Mouse (Mus musculus) midbrain, embryonic 15.5 days (tissue): Measurements from ENCODE around the gene Epb41l5. TPM values are rescaled to one million over a fixed set of nuclear protein-coding genes. Genes with fewer than 3 reads are reported as not detected.

Experiments used
- ATAC-seq: fragments of 200-750 bp; cut with Nextera tagmentation; replicated peaks from 2 replicates; pipeline ENCODE4 v1.8.0; 2017; ENCODE audit warnings: moderate TSS enrichment
- H3K27ac ChIP-seq: fragments of 300-500 bp; sonication (generic); 2 replicates; pipeline ENCODE4 v1.5.1; 2015; ENCODE audit warnings: mild to moderate bottlenecking, inconsistent platforms
- H3K27me3 ChIP-seq: fragments of 300-500 bp; sonication (generic); replicated peaks from 2 replicates; pipeline ENCODE4 v1.6.1; 2015; ENCODE audit warnings: inconsistent platforms
- H3K36me3 ChIP-seq: fragments of 300-500 bp; sonication (generic); replicated peaks from 2 replicates; pipeline ENCODE4 v1.6.1; 2015; ENCODE audit warnings: inconsistent platforms
- H3K4me1 ChIP-seq: fragments of 300-500 bp; sonication (generic); 2 replicates; pipeline ENCODE4 v1.6.1; 2015; ENCODE audit warnings: inconsistent platforms
- H3K4me2 ChIP-seq: fragments of 300-500 bp; sonication (generic); 2 replicates; pipeline ENCODE4 v1.6.1; 2015; ENCODE audit warnings: inconsistent platforms, mild to moderate bottlenecking, moderate library complexity
- H3K4me3 ChIP-seq: fragments of 300-500 bp; sonication (generic); 2 replicates; pipeline ENCODE4 v1.5.1; 2015; ENCODE audit warnings: mild to moderate bottlenecking, inconsistent platforms
- H3K9ac ChIP-seq: fragments of 300-500 bp; sonication (generic); 2 replicates; pipeline ENCODE4 v1.6.1; 2015; ENCODE audit warnings: mild to moderate bottlenecking, inconsistent platforms
- H3K9me3 ChIP-seq: fragments of 300-500 bp; sonication (generic); 2 replicates; pipeline ENCODE4 v1.6.1; 2016; ENCODE audit warnings: inconsistent platforms
- WGBS: fragments of 180-500 bp; shearing (Covaris S2); methylation state at CpG from one replicate; pipeline ENCODE4 v1.1.7; 2015; ENCODE audit warnings: mixed read lengths; 5-methylcytosine and 5-hydroxymethylcytosine counted together
- polyA plus RNA-seq: library from polyadenylated mRNA; unstranded; fragments of >200 nt; fragmentation: Nextera tagmentation; extraction: Ambion mirVana; gene quantifications from 2 replicates; pipeline ENCODE4 v1.2.1, GENCODE M21; 2015

The Epb41l5 gene
- polyA plus RNA-seq, 1 experiment from 2014 or later, result 20.2 TPM

- Histone ChIP-seq H3K9ac (no peak overlapping the region), H3K9me3 (no peaks in the 10 kb centered on the region), H3K27me3 (no peaks in the 10 kb centered on the region), H3K4me1 (no peaks in the 10 kb centered on the region), H3K4me3 (no peak overlapping the region), H3K36me3 (no peaks in the 10 kb centered on the region; the same call in 1 of the 2 replicates), H3K4me2 (no peak overlapping the region), H3K27ac (no peak overlapping the region)
- 95% methylated on average over 2 of the region's 2 CpGs for WGBS
- no peak for ATAC-seq
These were observed 63.8 kb downstream of the Epb41l5 start for GRCm38 (mm10) chr1:119584974-119585373.

- Histone ChIP-seq H3K27ac (no peak overlapping the region), H3K4me3 (no peak overlapping the region), H3K27me3 (no peaks in the 10 kb centered on the region), H3K4me1 (no peaks in the 10 kb centered on the region), H3K9ac (no peak overlapping the region), H3K4me2 (no peak overlapping the region), H3K36me3 (no peaks in the 10 kb centered on the region), H3K9me3 (no peaks in the 10 kb centered on the region)
- 68% methylated on average over 1 of the region's 1 CpGs for WGBS
- ATAC-seq, result no peak
These were observed 78.7 kb downstream of the Epb41l5 start for GRCm38 (mm10) chr1:119570134-119570533.

- no peak for ATAC-seq
- no peak overlapping the region for H3K9ac ChIP-seq
- no peak overlapping the region for H3K4me3 ChIP-seq
- H3K27me3 ChIP-seq, result no peaks in the 10 kb centered on the region
- H3K36me3 ChIP-seq, result no peaks in the 10 kb centered on the region
- H3K27ac ChIP-seq, result no peak overlapping the region
- WGBS, result 96% methylated on average over 4 of the region's 4 CpGs
- no peaks in the 10 kb centered on the region for H3K9me3 ChIP-seq
- no peak overlapping the region for H3K4me2 ChIP-seq
- H3K4me1 ChIP-seq, result no peaks in the 10 kb centered on the region
These were observed 83.3 kb downstream of the Epb41l5 start for GRCm38 (mm10) chr1:119565531-119565930.

- no peaks in the 10 kb centered on the region for H3K27me3 ChIP-seq
- no peak overlapping the region for H3K9ac ChIP-seq
- no peak overlapping the region for H3K4me3 ChIP-seq
- no peak overlapping the region for H3K4me2 ChIP-seq
- H3K4me1 ChIP-seq, result no peaks in the 10 kb centered on the region
- no peaks in the 10 kb centered on the region for H3K36me3 ChIP-seq
- no peaks in the 10 kb centered on the region for H3K9me3 ChIP-seq
- H3K27ac ChIP-seq, result no peak overlapping the region
- ATAC-seq, result no peak
- WGBS, result 75% methylated on average over 4 of the region's 4 CpGs
These were observed 91.0 kb downstream of the Epb41l5 start for GRCm38 (mm10) chr1:119557641-119558395.

- no peak for ATAC-seq
- H3K4me1 ChIP-seq, result no peaks in the 10 kb centered on the region
- no peaks in the 10 kb centered on the region for H3K36me3 ChIP-seq
These were observed 93.1 kb downstream of the Epb41l5 start for GRCm38 (mm10) chr1:119555651-119556050.

GRCm38 (mm10) chr1:119551651-119552050, 97.1 kb downstream of the Epb41l5 start:
- H3K4me3 ChIP-seq, result no peak overlapping the region
- no peak overlapping the region for H3K9ac ChIP-seq
- H3K27me3 ChIP-seq, result no peaks in the 10 kb centered on the region
- no peaks in the 10 kb centered on the region for H3K9me3 ChIP-seq
- WGBS, result 100% methylated on average over 1 of the region's 1 CpGs
- H3K36me3 ChIP-seq, result no peaks in the 10 kb centered on the region
- no peaks in the 10 kb centered on the region for H3K4me1 ChIP-seq
- ATAC-seq, result no peak
- H3K27ac ChIP-seq, result no peak overlapping the region
- no peak overlapping the region for H3K4me2 ChIP-seq

More at GRCm38 (mm10) chr1:119555651-119556050, 93.1 kb downstream of the Epb41l5 start:
- no peak overlapping the region for H3K27ac ChIP-seq
- no peak overlapping the region for H3K4me3 ChIP-seq
- no peaks in the 10 kb centered on the region for H3K27me3 ChIP-seq
- H3K9me3 ChIP-seq, result no peaks in the 10 kb centered on the region
- WGBS, result 84% methylated on average over 5 of the region's 5 CpGs
- no peak overlapping the region for H3K9ac ChIP-seq
- H3K4me2 ChIP-seq, result no peak overlapping the region

GRCm38 (mm10) chr1:119550064-119550463, 98.7 kb downstream of the Epb41l5 start:
- H3K4me3 ChIP-seq, result no peak overlapping the region
- no peaks in the 10 kb centered on the region for H3K27me3 ChIP-seq
- no peaks in the 10 kb centered on the region for H3K4me1 ChIP-seq
- H3K9me3 ChIP-seq, result no peaks in the 10 kb centered on the region
- H3K36me3 ChIP-seq, result no peaks in the 10 kb centered on the region
- 98% methylated on average over 2 of the region's 2 CpGs for WGBS
- H3K9ac ChIP-seq, result no peak overlapping the region
- no peak for ATAC-seq
- H3K4me2 ChIP-seq, result no peak overlapping the region
- no peak overlapping the region for H3K27ac ChIP-seq

- H3K27me3 ChIP-seq, result no peaks in the 10 kb centered on the region
- no peak overlapping the region for H3K4me3 ChIP-seq
- H3K9me3 ChIP-seq, result no peaks in the 10 kb centered on the region
- WGBS, result 92% methylated on average over 7 of the region's 7 CpGs
- ATAC-seq, result no peak
- no peak overlapping the region for H3K4me2 ChIP-seq
- H3K9ac ChIP-seq, result no peak overlapping the region
- no peaks in the 10 kb centered on the region for H3K4me1 ChIP-seq
- H3K27ac ChIP-seq, result no peak overlapping the region
- H3K36me3 ChIP-seq, result no peaks in the 10 kb centered on the region
These were observed 99.5 kb downstream of the Epb41l5 start for GRCm38 (mm10) chr1:119549327-119549689.

- 71% methylated on average over 7 of the region's 7 CpGs for WGBS
- no peaks in the 10 kb centered on the region for H3K4me1 ChIP-seq
- H3K9ac ChIP-seq, result no peak overlapping the region
- no peaks in the 10 kb centered on the region for H3K9me3 ChIP-seq
- H3K27me3 ChIP-seq, result no peaks in the 10 kb centered on the region
- no peak overlapping the region for H3K4me3 ChIP-seq
- ATAC-seq, result peak; percentile 63; the same call in 1 of the 2 replicates
- no peak overlapping the region for H3K27ac ChIP-seq
- H3K36me3 ChIP-seq, result no peaks in the 10 kb centered on the region
- H3K4me2 ChIP-seq, result no peak overlapping the region
These were observed 100.0 kb downstream of the Epb41l5 start for GRCm38 (mm10) chr1:119548668-119549326.

- Histone ChIP-seq H3K27me3 (no peaks in the 10 kb centered on the region), H3K9me3 (no peaks in the 10 kb centered on the region), H3K9ac (no peak overlapping the region), H3K27ac (no peak overlapping the region), H3K4me1 (no peaks in the 10 kb centered on the region), H3K4me2 (no peak overlapping the region), H3K4me3 (no peak overlapping the region), H3K36me3 (no peaks in the 10 kb centered on the region)
- WGBS, result 97% methylated on average over 3 of the region's 3 CpGs
- ATAC-seq, result no peak
These were observed 102.3 kb downstream of the Epb41l5 start for GRCm38 (mm10) chr1:119546490-119546889.

- no peak overlapping the region for H3K9ac ChIP-seq
- H3K27me3 ChIP-seq, result no peaks in the 10 kb centered on the region
- no peak overlapping the region for H3K4me3 ChIP-seq
- ATAC-seq, result no peak
- no peaks in the 10 kb centered on the region for H3K9me3 ChIP-seq
- H3K4me2 ChIP-seq, result no peak overlapping the region
- no peaks in the 10 kb centered on the region for H3K4me1 ChIP-seq
- H3K36me3 ChIP-seq, result no peaks in the 10 kb centered on the region
- WGBS, result 89% methylated on average over 4 of the region's 4 CpGs
- no peak overlapping the region for H3K27ac ChIP-seq
These were observed 103.1 kb downstream of the Epb41l5 start for GRCm38 (mm10) chr1:119545671-119546070.

- no peak overlapping the region for H3K4me2 ChIP-seq
- ATAC-seq, result no peak
- WGBS, result 83% methylated on average over 2 of the region's 2 CpGs
These were observed 103.6 kb downstream of the Epb41l5 start for GRCm38 (mm10) chr1:119545164-119545563.

More at GRCm38 (mm10) chr1:119545164-119545563, 103.6 kb downstream of the Epb41l5 start:
- H3K27ac ChIP-seq, result no peak overlapping the region
- no peak overlapping the region for H3K4me3 ChIP-seq
- no peaks in the 10 kb centered on the region for H3K4me1 ChIP-seq
- no peak overlapping the region for H3K9ac ChIP-seq
- no peaks in the 10 kb centered on the region for H3K27me3 ChIP-seq
- no peaks in the 10 kb centered on the region for H3K36me3 ChIP-seq
- no peaks in the 10 kb centered on the region for H3K9me3 ChIP-seq
